Mouse (Mus musculus): Measurements from ENCODE around the gene Dkk1. TPM values are rescaled to one million over a fixed set of nuclear protein-coding genes. Genes with fewer than 3 reads are reported as not detected.

The Dkk1 gene
- polyA plus RNA-seq, 1 experiment from 2014 or later, result 4.3 TPM

DNA sequence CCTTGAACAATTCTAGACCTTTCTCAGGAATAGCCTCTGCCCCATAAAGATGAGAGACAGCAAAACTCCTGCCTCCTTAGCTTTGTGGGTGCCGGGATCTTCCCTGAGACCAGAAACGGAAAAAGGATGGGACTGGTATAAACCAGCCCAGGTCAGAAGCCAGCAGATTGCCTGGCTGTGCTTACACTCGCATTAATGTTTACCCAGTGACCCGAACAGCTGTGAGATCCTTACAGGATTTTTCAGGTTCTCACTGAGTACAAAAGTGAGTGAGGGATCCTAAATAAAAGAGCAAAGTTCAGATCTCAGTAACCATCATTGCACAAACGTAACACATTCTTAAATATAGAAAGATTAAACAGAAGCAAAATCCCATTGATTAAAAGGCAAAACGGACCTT is 32.7 kb downstream of the Dkk1 start:
- Histone ChIP-seq H3K36me3 (no peaks in the 10 kb centered on the region), H3K4me2 (replicated peaks) (no peak overlapping the region), H3K27me3 (no peaks in the 10 kb centered on the region), H3K9ac (replicated peaks) (no peak overlapping the region), H3K27ac (no peak overlapping the region), H3K4me3 (replicated peaks) (no peak overlapping the region), H3K9me3 (no peaks in the 10 kb centered on the region), H3K4me1 (replicated peaks) (no peaks in the 10 kb centered on the region)
- 80% methylated on average over 6 of the region's 6 CpGs for WGBS
- ATAC-seq, result no peak

GRCm38 (mm10) chr19:30510481-30510880 is 39.0 kb downstream of the Dkk1 start:
- H3K4me2 ChIP-seq (replicated peaks), result no peak overlapping the region
- WGBS, result 86% methylated on average over 4 of the region's 4 CpGs

GRCm38 (mm10) chr19:30505497-30505896 is 44.0 kb downstream of the Dkk1 start:
- ATAC-seq, result no peak
- peak overlapping the region; percentile 1 for H3K4me2 ChIP-seq (replicated peaks)

More at GRCm38 (mm10) chr19:30510481-30510880, 39.0 kb downstream of the Dkk1 start:
- no peak for ATAC-seq
- H3K4me1 ChIP-seq (replicated peaks), result peaks cover 3% of the 10 kb centered on the region; the same call in 1 of the 2 replicates
- no peaks in the 10 kb centered on the region for H3K9me3 ChIP-seq
- no peak overlapping the region for H3K9ac ChIP-seq (replicated peaks)
- peaks cover 12% of the 10 kb centered on the region; the same call in 1 of the 2 replicates for H3K27me3 ChIP-seq
- H3K36me3 ChIP-seq, result no peaks in the 10 kb centered on the region
- H3K27ac ChIP-seq, result no peak overlapping the region
- no peak overlapping the region for H3K4me3 ChIP-seq (replicated peaks)

More at GRCm38 (mm10) chr19:30505497-30505896, 44.0 kb downstream of the Dkk1 start:
- H3K27me3 ChIP-seq, result peaks cover 15% of the 10 kb centered on the region
- H3K27ac ChIP-seq, result no peak overlapping the region
- no peaks in the 10 kb centered on the region for H3K36me3 ChIP-seq
- WGBS, result 2% methylated on average over 5 of the region's 5 CpGs
- no peak overlapping the region for H3K4me3 ChIP-seq (replicated peaks)
- H3K4me1 ChIP-seq (replicated peaks), result peaks cover 10% of the 10 kb centered on the region; the same call in 1 of the 2 replicates
- no peak overlapping the region for H3K9ac ChIP-seq (replicated peaks)
- H3K9me3 ChIP-seq, result no peaks in the 10 kb centered on the region
